Mouse (Mus musculus) thymus, postnatal 0 days (tissue): ENCODE measurements at regions not wholly inside any gene's neighbourhood (a gene's known extent, or its start where the extent isn't known, plus 50 kb on each side); places are given as distances from the start of the nearest gene placed in this dataset.

Experiments
- DNase-seq: peaks from one replicate; pipeline ENCODE4 v3.0.0-alpha.2; 2015; ENCODE audit warnings: low spot score

- DNase-seq: no peak
These were observed 166.8 kb upstream of the Map3k1 start for GRCm38 (mm10) chr13:111975549-111975948.

- peak; percentile 91 for DNase-seq
These were observed 169.2 kb upstream of the Map3k1 start for GRCm38 (mm10) chr13:111977769-111978674.

- no peak for DNase-seq
These were observed 169.9 kb upstream of the Map3k1 start for GRCm38 (mm10) chr13:111978675-111979020.

- peak; percentile 17 for DNase-seq
These were observed 170.8 kb upstream of the Map3k1 start for GRCm38 (mm10) chr13:111979428-111980204.

GRCm38 (mm10) chr13:111980205-111980595 lies 171.4 kb upstream of the Map3k1 start:
- DNase-seq: no peak

GRCm38 (mm10) chr13:111981103-111981502 lies 172.3 kb upstream of the Map3k1 start:
- no peak for DNase-seq

GRCm38 (mm10) chr13:111982796-111983460 lies 174.1 kb upstream of the Map3k1 start:
- DNase-seq: peak; percentile 52

GRCm38 (mm10) chr13:111984081-111984574 lies 175.3 kb upstream of the Map3k1 start:
- DNase-seq: peak; percentile 89

- DNase-seq: no peak
These were observed 176.6 kb upstream of the Map3k1 start for GRCm38 (mm10) chr13:111985406-111985805.

- DNase-seq: peak; percentile 53
These were observed 177.9 kb upstream of the Map3k1 start for GRCm38 (mm10) chr13:111986681-111987080.

GRCm38 (mm10) chr13:111987420-111987819 lies 178.6 kb upstream of the Map3k1 start:
- DNase-seq: no peak

- DNase-seq: no peak
These were observed 182.2 kb upstream of the Map3k1 start for GRCm38 (mm10) chr13:111990913-111991534.

GRCm38 (mm10) chr13:111992075-111992847 lies 183.5 kb upstream of the Map3k1 start:
- DNase-seq: no peak

GRCm38 (mm10) chr13:111994862-111995490 lies 186.2 kb upstream of the Map3k1 start:
- DNase-seq: peak; percentile 40

- DNase-seq: peak; percentile 71
These were observed 186.9 kb upstream of the Map3k1 start for GRCm38 (mm10) chr13:111995716-111996115.

GRCm38 (mm10) chr13:111996910-111997309 lies 188.1 kb upstream of the Map3k1 start:
- DNase-seq: no peak

- DNase-seq: no peak
These were observed 189.5 kb upstream of the Map3k1 start for GRCm38 (mm10) chr13:111997980-111998945.

GRCm38 (mm10) chr13:111999647-112000292 lies 191.0 kb upstream of the Map3k1 start:
- DNase-seq: no peak
